Mouse (Mus musculus): ENCODE measurements around the gene Med16.

DNA sequence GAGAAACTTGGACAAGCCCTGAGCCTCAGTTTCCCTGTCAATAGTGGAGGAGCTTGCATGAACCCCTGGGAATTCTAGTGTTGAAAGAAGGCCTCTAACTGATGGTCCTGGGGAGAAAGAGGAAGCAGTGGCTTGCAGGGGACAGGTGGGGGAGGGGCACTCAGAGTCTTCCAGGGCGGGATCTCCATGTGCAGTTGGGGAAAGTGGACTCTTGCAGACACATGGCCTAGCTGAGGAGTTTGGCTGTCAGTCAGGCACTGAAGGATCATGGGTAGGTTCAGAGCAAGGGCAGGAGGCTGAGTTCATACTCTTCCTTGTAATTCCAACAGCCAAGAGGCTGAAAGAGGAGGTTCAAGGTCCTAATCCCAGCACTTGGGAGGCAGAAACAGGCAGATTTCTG, 31.5 kb downstream of the Med16 start:
- TF ChIP-seq GATA1 (IDR thresholded peaks at IDR 0.05; ENCODE audit: low read length) (no peak), TAL1 (IDR thresholded peaks at IDR 0.05; ENCODE audit: low read length) (no peak)
